Mouse (Mus musculus) liver, embryonic 13.5 days (tissue): ENCODE results near the gene Ror2. TPM values are rescaled to one million over a fixed set of nuclear protein-coding genes. Genes with fewer than 3 reads are reported as not detected.
"Not testable (repeated sequence)": the region's sequence is repeated elsewhere in the genome, so short reads cannot be mapped to it uniquely, and the experiment has no call there.

Experiments used
- ATAC-seq: fragments of 200-750 bp; cut with Nextera tagmentation; 2 replicates; pipeline ENCODE4 v1.8.0; 2017; ENCODE audit warnings: low read depth, mild to moderate bottlenecking, moderate number of reproducible peaks, moderate library complexity
- DNase-seq: peaks from one replicate; pipeline ENCODE4 v3.0.0; 2022
- H3K27ac ChIP-seq: fragments of 300-500 bp; sonication (generic); 2 replicates; pipeline ENCODE4 v1.5.1; 2015; ENCODE audit warnings: moderate library complexity, mild to moderate bottlenecking, inconsistent platforms
- H3K27me3 ChIP-seq: fragments of 300-500 bp; sonication (generic); 2 replicates; pipeline ENCODE4 v1.6.1; 2015; ENCODE audit warnings: mild to moderate bottlenecking, inconsistent platforms
- H3K36me3 ChIP-seq: fragments of 300-500 bp; sonication (generic); 2 replicates; pipeline ENCODE4 v1.6.1; 2015; ENCODE audit warnings: mild to moderate bottlenecking, inconsistent platforms
- H3K4me1 ChIP-seq: fragments of 300-500 bp; sonication (generic); replicated peaks from 2 replicates; pipeline ENCODE4 v1.6.1; 2015; ENCODE audit warnings: inconsistent platforms
- H3K4me2 ChIP-seq: fragments of 300-500 bp; sonication (generic); 2 replicates; pipeline ENCODE4 v1.6.1; 2015; ENCODE audit warnings: inconsistent platforms, mild to moderate bottlenecking, moderate library complexity
- H3K4me3 ChIP-seq: fragments of 300-500 bp; sonication (generic); replicated peaks from 2 replicates; pipeline ENCODE4 v1.5.1; 2015; ENCODE audit warnings: mild to moderate bottlenecking, inconsistent platforms
- H3K9ac ChIP-seq: fragments of 300-500 bp; sonication (generic); 2 replicates; pipeline ENCODE4 v1.6.1; 2015; ENCODE audit warnings: mild to moderate bottlenecking, inconsistent platforms
- H3K9me3 ChIP-seq: fragments of 300-500 bp; sonication (generic); replicated peaks from 2 replicates; pipeline ENCODE4 v1.6.1; 2016; ENCODE audit warnings: inconsistent platforms
- WGBS: fragments of 180-500 bp; shearing (Covaris S2); methylation state at CpG from one replicate; pipeline ENCODE4 v1.1.7; 2015; ENCODE audit not compliant: insufficient replicate concordance; 5-methylcytosine and 5-hydroxymethylcytosine counted together
- polyA plus RNA-seq: library from polyadenylated mRNA; unstranded; fragments of >200 nt; fragmentation: Nextera tagmentation; extraction: Ambion mirVana; gene quantifications from 2 replicates; pipeline ENCODE4 v1.2.1, GENCODE M21; 2015

Ror2 gene
- polyA plus RNA-seq = 0.25 and 0.38 TPM in 2 replicates

GRCm38 (mm10) chr13:53285756-53286361, at the start of gene Ror2:
Ror2 (minus strand) TSS chr13:53286124.
- Histone ChIP-seq H3K27me3 (peaks cover 57% of the 10 kb centered on the region), H3K4me3 (peak within 1 kb of the TSS; percentile 39), H3K4me1 (no peaks in the 10 kb centered on the region), H3K27ac (no peak within 1 kb of the TSS), H3K9me3 (no peaks in the 10 kb centered on the region), H3K36me3 (no peaks in the 10 kb centered on the region), H3K9ac (no peak within 1 kb of the TSS), H3K4me2 (peak within 1 kb of the TSS; percentile 40)
- DNase-seq (no peak), ATAC-seq (no peak)
- WGBS = 2% methylated on average over 65 of the region's 68 CpGs

GRCm38 (mm10) chr13:53333769-53334168, 47.8 kb upstream of the Ror2 start:
- Histone ChIP-seq H3K4me1 (no peaks in the 10 kb centered on the region), H3K9me3 (no peaks in the 10 kb centered on the region)
- 78% methylated on average over 8 of the region's 8 CpGs for whole genome bisulfite sequencing

GRCm38 (mm10) chr13:53330246-53330645, 44.3 kb upstream of the Ror2 start:
- Histone ChIP-seq H3K4me3 (no peak overlapping the region), H3K27ac (no peak overlapping the region), H3K4me1 (no peaks in the 10 kb centered on the region), H3K4me2 (no peak overlapping the region), H3K27me3 (no peaks in the 10 kb centered on the region), H3K9me3 (no peaks in the 10 kb centered on the region), H3K36me3 (peaks cover 24% of the 10 kb centered on the region), H3K9ac (no peak overlapping the region)
- no peak for ATAC-seq
- WGBS = 51% methylated on average over 2 of the region's 2 CpGs
- no peak for DNase-seq

More at GRCm38 (mm10) chr13:53333769-53334168, 47.8 kb upstream of the Ror2 start:
- no peak for ATAC-seq
- H3K27ac ChIP-seq = no peak overlapping the region
- no peak overlapping the region for H3K9ac ChIP-seq
- H3K4me3 ChIP-seq = no peak overlapping the region
- H3K36me3 ChIP-seq = peaks cover 56% of the 10 kb centered on the region
- no peaks in the 10 kb centered on the region for H3K27me3 ChIP-seq
- no peak overlapping the region for H3K4me2 ChIP-seq
- no peak for DNase-seq

DNA sequence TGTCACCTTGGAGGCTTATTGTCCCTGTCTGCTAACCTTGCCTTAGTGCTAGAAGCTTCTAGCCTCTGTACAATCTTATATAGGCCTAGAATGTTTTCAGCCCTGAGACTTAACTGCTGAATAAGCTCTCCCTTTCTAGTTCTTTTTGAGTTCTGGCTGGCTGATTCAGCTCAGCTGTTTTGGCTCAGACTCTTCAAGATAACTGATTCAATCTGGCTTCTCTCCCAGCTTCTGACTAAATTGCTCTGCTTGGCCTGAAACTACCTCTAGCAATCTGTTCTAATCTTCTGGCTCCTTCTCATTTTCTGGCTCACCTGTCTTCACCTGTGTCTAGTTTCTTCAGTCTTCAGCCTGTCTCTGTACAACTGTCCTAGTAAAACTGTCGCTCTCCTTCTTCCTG, 39.6 kb upstream of the Ror2 start:
- WGBS = 70% methylated on average over 1 of the region's 1 CpGs
- H3K36me3 ChIP-seq = no peaks in the 10 kb centered on the region
- DNase-seq = no peak
- no peak overlapping the region for H3K9ac ChIP-seq
- no peak for ATAC-seq
- H3K4me3 ChIP-seq = no peak overlapping the region
- no peaks in the 10 kb centered on the region for H3K27me3 ChIP-seq
- H3K27ac ChIP-seq = no peak overlapping the region
- H3K4me1 ChIP-seq = no peaks in the 10 kb centered on the region
- no peaks in the 10 kb centered on the region for H3K9me3 ChIP-seq
- no peak overlapping the region for H3K4me2 ChIP-seq

DNA sequence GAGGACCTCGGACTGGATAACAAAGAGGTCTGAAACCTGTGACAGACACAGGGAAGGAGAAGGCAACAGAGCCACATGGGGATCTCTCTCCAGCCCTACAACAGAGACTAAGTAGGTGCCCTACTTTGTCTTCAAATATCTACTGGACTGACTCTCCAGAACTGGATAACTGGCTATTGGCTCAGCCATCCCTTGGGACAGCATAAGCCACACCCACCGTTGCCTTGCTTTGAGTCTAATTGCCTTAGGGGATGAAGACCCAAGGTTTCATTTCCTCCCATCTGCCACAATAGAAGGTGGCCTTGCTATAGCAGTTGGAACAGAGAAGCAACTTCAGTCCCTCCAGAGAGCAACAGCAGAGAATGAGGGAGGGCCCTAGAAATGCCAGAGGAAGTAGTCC, 37.7 kb upstream of the Ror2 start:
- Histone ChIP-seq H3K27ac (no peak overlapping the region), H3K36me3 (no peaks in the 10 kb centered on the region), H3K9me3 (no peaks in the 10 kb centered on the region), H3K27me3 (no peaks in the 10 kb centered on the region), H3K9ac (no peak overlapping the region), H3K4me3 (no peak overlapping the region), H3K4me2 (no peak overlapping the region), H3K4me1 (no peaks in the 10 kb centered on the region)
- WGBS = 63% methylated on average over 2 of the region's 2 CpGs
- ATAC-seq (no peak), DNase-seq (no peak)

GRCm38 (mm10) chr13:53320899-53321298, 35.0 kb upstream of the Ror2 start:
- H3K9ac ChIP-seq = no peak overlapping the region
- no peak overlapping the region for H3K27ac ChIP-seq
- no peaks in the 10 kb centered on the region for H3K36me3 ChIP-seq
- H3K4me1 ChIP-seq = no peaks in the 10 kb centered on the region
- H3K4me2 ChIP-seq = no peak overlapping the region
- no peaks in the 10 kb centered on the region for H3K27me3 ChIP-seq
- no peaks in the 10 kb centered on the region for H3K9me3 ChIP-seq
- H3K4me3 ChIP-seq = no peak overlapping the region
- ATAC-seq (no peak), DNase-seq (no peak)
- whole genome bisulfite sequencing = 69% methylated on average over 12 of the region's 12 CpGs

DNA sequence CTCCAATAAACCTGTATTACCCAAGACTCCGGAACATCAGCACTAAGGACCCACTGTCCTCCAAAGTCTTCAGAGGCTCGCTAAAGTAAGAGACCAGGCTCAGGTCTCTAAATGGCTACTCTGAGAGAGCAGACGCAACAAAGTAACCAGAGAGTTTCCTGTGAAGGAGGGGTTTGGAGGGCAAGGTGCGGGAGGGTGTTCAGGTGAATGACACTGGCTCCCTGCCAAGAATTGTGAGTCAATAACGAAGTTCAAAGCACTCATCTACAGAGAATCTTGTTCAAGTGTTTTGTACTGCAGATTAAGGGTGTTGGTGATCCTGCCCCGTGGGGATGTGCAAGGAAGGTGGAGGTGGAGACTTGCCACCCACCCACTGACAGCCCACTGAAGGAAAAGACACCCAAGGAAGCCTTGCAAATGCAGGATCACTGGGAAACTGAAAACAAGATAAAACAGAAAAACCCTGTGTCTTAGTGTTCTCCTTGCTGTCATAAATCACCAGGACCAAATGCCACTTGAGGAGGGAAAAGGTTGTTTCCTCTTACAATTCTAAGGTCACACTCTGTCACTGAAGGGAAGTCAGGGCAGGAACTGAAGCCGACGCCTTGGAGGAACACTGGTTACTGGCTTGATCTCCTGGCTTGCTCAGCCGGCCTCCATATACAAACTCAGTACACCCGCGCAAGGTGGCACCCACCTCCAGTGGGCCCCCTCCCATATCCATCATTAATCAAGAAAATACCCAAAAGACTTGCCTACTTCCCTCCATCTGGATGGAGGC, 30.8 kb upstream of the Ror2 start:
- Histone ChIP-seq H3K27me3 (no peaks in the 10 kb centered on the region), H3K27ac (no peak overlapping the region), H3K9me3 (no peaks in the 10 kb centered on the region), H3K4me1 (no peaks in the 10 kb centered on the region), H3K4me3 (no peak overlapping the region), H3K4me2 (no peak overlapping the region), H3K36me3 (no peaks in the 10 kb centered on the region), H3K9ac (no peak overlapping the region)
- ATAC-seq = no peak
- WGBS = 35% methylated on average over 11 of the region's 11 CpGs
- DNase-seq = no peak

- DNase-seq, ATAC-seq: not testable (repeated sequence)
- 49% methylated on average over 4 of the region's 4 CpGs for WGBS
Measured at GRCm38 (mm10) chr13:53315757-53316156, 29.8 kb upstream of the Ror2 start.

DNA sequence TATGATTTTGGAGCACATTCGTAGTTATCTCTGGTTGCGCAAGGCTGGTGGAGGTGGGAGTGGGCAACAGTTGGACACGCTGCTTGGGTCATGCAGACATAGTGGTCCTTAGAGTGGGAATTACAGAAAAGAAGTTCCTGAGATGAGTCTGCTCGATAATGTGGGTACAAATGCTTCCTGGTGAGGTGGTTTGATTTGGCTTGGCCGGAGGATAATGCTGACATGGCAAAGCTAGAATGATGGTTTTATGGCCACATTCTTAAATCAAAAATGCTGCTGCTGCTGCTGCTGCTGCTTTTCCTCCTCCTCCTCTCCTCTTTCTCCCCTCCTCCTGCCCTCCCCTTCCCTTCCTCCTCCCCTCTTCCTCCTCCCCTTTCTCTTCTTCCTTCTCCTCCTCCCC, 24.5 kb upstream of the Ror2 start:
- H3K27me3 ChIP-seq = peaks cover 15% of the 10 kb centered on the region
- no peaks in the 10 kb centered on the region for H3K36me3 ChIP-seq
- no peaks in the 10 kb centered on the region for H3K4me1 ChIP-seq
- no peak overlapping the region for H3K4me2 ChIP-seq
- no peak overlapping the region for H3K4me3 ChIP-seq
- H3K27ac ChIP-seq = no peak overlapping the region
- ATAC-seq = no peak
- 63% methylated on average over 5 of the region's 5 CpGs for WGBS
- DNase-seq = no peak
- no peak overlapping the region for H3K9ac ChIP-seq
- H3K9me3 ChIP-seq = no peaks in the 10 kb centered on the region

More at GRCm38 (mm10) chr13:53315757-53316156, 29.8 kb upstream of the Ror2 start:
- H3K27me3 ChIP-seq, H3K4me3 ChIP-seq, H3K4me2 ChIP-seq, H3K27ac ChIP-seq, H3K36me3 ChIP-seq, H3K9ac ChIP-seq, H3K4me1 ChIP-seq, H3K9me3 ChIP-seq: not testable (repeated sequence)

- Histone ChIP-seq H3K27ac (no peak overlapping the region), H3K9ac (no peak overlapping the region), H3K36me3 (no peaks in the 10 kb centered on the region), H3K4me3 (no peak overlapping the region), H3K4me1 (no peaks in the 10 kb centered on the region), H3K9me3 (no peaks in the 10 kb centered on the region), H3K4me2 (peak overlapping the region; percentile 23; the same call in 1 of the 2 replicates), H3K27me3 (peaks cover 15% of the 10 kb centered on the region)
- DNase-seq (no peak), ATAC-seq (no peak)
- 7% methylated on average over 15 of the region's 15 CpGs for WGBS
Measured at GRCm38 (mm10) chr13:53309661-53310160, 23.8 kb upstream of the Ror2 start.

DNA sequence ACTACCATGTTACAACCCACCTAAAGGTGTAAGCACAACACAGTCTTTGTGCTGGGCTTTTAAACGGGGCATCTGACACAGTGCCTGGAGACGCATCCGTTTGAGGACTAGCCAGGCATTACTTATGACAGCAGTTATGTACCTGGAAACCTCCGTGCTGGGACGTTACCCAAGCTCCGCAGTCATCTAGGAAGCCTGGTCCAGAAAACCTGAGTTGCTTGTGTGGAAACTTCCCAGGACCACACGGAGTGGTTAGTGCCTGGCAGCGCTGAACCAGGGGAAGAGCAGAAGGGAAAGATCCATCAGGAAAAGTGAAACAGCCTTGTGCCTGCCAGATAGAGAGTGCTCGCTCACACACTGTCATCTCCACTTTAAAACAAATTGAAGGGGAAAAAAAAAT, 23.2 kb upstream of the Ror2 start:
- H3K4me3 ChIP-seq = no peak overlapping the region
- ATAC-seq (no peak), DNase-seq (no peak)
- WGBS = 42% methylated on average over 9 of the region's 9 CpGs
- peaks cover 15% of the 10 kb centered on the region for H3K27me3 ChIP-seq
- H3K4me1 ChIP-seq = no peaks in the 10 kb centered on the region
- H3K9me3 ChIP-seq = no peaks in the 10 kb centered on the region
- H3K4me2 ChIP-seq = no peak overlapping the region
- no peaks in the 10 kb centered on the region for H3K36me3 ChIP-seq
- no peak overlapping the region for H3K27ac ChIP-seq
- H3K9ac ChIP-seq = no peak overlapping the region
